Mouse (Mus musculus) hindbrain, embryonic 10.5 days (tissue): ENCODE results near the gene Klf16. TPM values are rescaled to one million over a fixed set of nuclear protein-coding genes. Genes with fewer than 3 reads are reported as not detected.
A peak's percentile ranks its signal among the peaks of the same experiment; 100 is the strongest.

Experiments used
- DNase-seq: peaks from one replicate; pipeline ENCODE4 v3.0.0-alpha.2; 2017; ENCODE audit warnings: low spot score
- H3K27ac ChIP-seq: fragments of 300-500 bp; sonication (generic); 2 replicates; pipeline ENCODE4 v1.5.1; 2016; ENCODE audit warnings: mild to moderate bottlenecking, moderate library complexity
- H3K27me3 ChIP-seq: fragments of 300-500 bp; sonication (generic); 2 replicates; pipeline ENCODE4 v1.6.1; 2016; ENCODE audit warnings: mild to moderate bottlenecking; ENCODE audit not compliant: poor library complexity, insufficient read depth, severe bottlenecking
- H3K36me3 ChIP-seq: fragments of 300-500 bp; sonication (generic); 2 replicates; pipeline ENCODE4 v1.6.1; 2016; ENCODE audit warnings: mild to moderate bottlenecking, moderate library complexity
- H3K4me1 ChIP-seq: fragments of 300-500 bp; sonication (generic); replicated peaks from 2 replicates; pipeline ENCODE4 v1.6.1; 2016; ENCODE audit warnings: mild to moderate bottlenecking
- H3K4me3 ChIP-seq: fragments of 300-500 bp; sonication (generic); 2 replicates; pipeline ENCODE4 v1.5.1; 2016; ENCODE audit warnings: mild to moderate bottlenecking, moderate library complexity
- H3K9me3 ChIP-seq: fragments of 300-500 bp; sonication (generic); 2 replicates; pipeline ENCODE4 v1.6.1; 2016; ENCODE audit warnings: mild to moderate bottlenecking, moderate library complexity
- WGBS: fragments of 180-500 bp; shearing (Covaris S2); methylation state at CpG from one replicate; pipeline ENCODE4 v1.1.7; 2016; 5-methylcytosine and 5-hydroxymethylcytosine counted together
- polyA plus RNA-seq: library from polyadenylated mRNA; unstranded; fragments of >200 nt; fragmentation: Nextera tagmentation; extraction: Ambion mirVana; gene quantifications from 2 replicates; pipeline ENCODE4 v1.2.1, GENCODE M21; 2016

Klf16 gene
- polyA plus RNA-seq, 1 experiment from 2014 or later, result 7.3 TPM

GRCm38 (mm10) chr10:80561116-80561944 is 15.8 kb downstream of the Klf16 start, which contains the start of gene Rexo1:
Gene Rexo1, minus strand, starts transcription at chr10:80561560.
- H3K27me3 ChIP-seq, result no peaks in the 10 kb centered on the region
- peaks cover 54% of the 10 kb centered on the region for H3K4me1 ChIP-seq
- under 1% methylated on average over 72 of the region's 72 CpGs for WGBS
- no peaks in the 10 kb centered on the region for H3K9me3 ChIP-seq
- DNase-seq, result peak; percentile 94
- peak within 1 kb of the TSS; percentile 83 for H3K4me3 ChIP-seq
- peak within 1 kb of the TSS; percentile 99 for H3K27ac ChIP-seq
- H3K36me3 ChIP-seq, result no peaks in the 10 kb centered on the region; the same call in 1 of the 2 replicates

GRCm38 (mm10) chr10:80560621-80561020 is 16.5 kb downstream of the Klf16 start:
- Histone ChIP-seq H3K27me3 (no peaks in the 10 kb centered on the region), H3K4me1 (peaks cover 48% of the 10 kb centered on the region), H3K36me3 (no peaks in the 10 kb centered on the region; the same call in 1 of the 2 replicates), H3K27ac (peak overlapping the region; percentile 99), H3K4me3 (peak overlapping the region; percentile 83), H3K9me3 (no peaks in the 10 kb centered on the region)
- WGBS, result 2% methylated on average over 13 of the region's 13 CpGs
- DNase-seq, result no peak

GRCm38 (mm10) chr10:80559431-80559830 is 17.7 kb downstream of the Klf16 start:
- 92% methylated on average over 7 of the region's 7 CpGs for WGBS
- Histone ChIP-seq H3K9me3 (no peaks in the 10 kb centered on the region), H3K27ac (no peak overlapping the region), H3K4me1 (peaks cover 48% of the 10 kb centered on the region), H3K4me3 (peak overlapping the region; percentile 26; the same call in 1 of the 2 replicates), H3K27me3 (no peaks in the 10 kb centered on the region), H3K36me3 (peaks cover 2% of the 10 kb centered on the region; the same call in 1 of the 2 replicates)
- no peak for DNase-seq

DNA sequence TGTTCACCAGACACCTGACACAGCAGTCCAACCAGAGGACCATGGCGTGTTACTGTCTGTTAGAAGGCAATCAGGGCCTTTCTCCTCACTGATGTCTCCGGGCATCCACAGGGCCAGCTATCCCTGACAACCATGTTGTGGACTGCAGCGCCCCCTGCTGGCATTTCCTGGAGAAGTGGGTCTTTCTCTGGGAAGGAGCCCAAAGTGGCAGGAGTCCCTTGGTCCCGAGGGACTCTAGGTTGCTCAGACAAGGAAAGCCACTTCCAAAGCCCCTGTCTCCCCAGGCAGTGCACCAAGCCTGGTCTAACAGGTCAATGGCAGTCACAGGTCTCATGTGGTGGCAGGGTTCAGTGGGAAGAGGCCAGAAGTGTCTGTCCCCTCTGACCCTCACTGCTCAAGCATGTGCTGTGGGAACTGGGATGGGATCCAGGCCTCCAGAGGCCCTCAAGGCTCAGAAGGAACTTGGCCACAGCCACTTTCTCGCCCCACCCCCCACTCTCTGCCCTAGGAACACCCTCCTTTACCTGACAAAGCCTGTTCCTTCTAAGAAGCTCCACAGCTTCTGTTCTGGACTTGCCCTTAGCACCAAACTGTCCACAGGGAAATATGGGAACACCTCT is 19.7 kb downstream of the Klf16 start:
- WGBS, result 38% methylated on average over 5 of the region's 5 CpGs
- Histone ChIP-seq H3K4me3 (0 out of 2 replicates have a peak overlapping the region, but pooled peaks have one; percentile 1), H3K9me3 (no peaks in the 10 kb centered on the region), H3K36me3 (peaks cover 3% of the 10 kb centered on the region; the same call in 1 of the 2 replicates), H3K4me1 (peaks cover 52% of the 10 kb centered on the region), H3K27ac (no peak overlapping the region), H3K27me3 (no peaks in the 10 kb centered on the region)
- peak; percentile 77 for DNase-seq

DNA sequence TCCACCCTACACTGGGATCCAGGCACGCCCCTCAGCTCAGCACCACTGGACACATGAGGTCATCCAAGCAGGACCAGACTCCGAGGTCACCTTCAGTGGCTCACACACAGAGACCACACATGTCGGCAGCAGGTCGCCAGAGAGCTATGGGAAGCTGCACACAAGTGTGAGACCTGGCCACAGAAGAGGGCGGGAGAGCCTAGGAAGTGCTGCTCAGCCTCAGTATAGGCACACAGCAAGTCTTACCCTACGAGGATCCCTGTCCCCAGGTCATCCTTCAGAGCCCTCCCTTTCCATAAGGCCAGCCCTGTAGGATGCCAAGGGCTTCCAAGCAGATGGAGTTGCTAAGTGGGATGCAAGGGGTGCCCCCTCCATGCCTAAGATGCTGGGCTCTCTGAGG is 23.1 kb downstream of the Klf16 start:
- Histone ChIP-seq H3K4me1 (peaks cover 28% of the 10 kb centered on the region), H3K9me3 (no peaks in the 10 kb centered on the region), H3K4me3 (no peak overlapping the region), H3K36me3 (peaks cover 23% of the 10 kb centered on the region), H3K27me3 (no peaks in the 10 kb centered on the region), H3K27ac (peak overlapping the region; percentile 12; the same call in 1 of the 2 replicates)
- DNase-seq, result no peak
- 87% methylated on average over 6 of the region's 6 CpGs for WGBS

DNA sequence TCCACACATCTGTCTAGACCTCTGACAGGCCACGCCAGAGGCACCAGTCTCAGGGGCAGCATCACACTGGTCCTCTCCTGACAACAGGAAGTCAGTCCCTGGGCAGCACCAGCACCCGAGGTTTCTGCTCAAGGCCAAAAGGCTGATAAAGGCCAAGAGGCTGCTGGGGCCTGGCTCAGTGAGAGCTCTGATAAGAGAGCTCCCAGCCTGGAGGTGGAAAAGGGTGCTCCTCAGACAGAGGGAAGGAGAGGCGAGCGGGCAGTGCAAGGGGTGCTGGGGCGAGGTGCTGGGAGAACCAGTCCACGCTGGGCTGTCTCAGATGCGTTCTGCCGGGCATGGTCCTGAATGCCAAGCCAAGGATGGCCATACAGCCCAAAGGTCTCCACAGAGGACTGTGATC is 23.5 kb downstream of the Klf16 start:
- peaks cover 28% of the 10 kb centered on the region for H3K36me3 ChIP-seq
- H3K27me3 ChIP-seq, result no peaks in the 10 kb centered on the region
- WGBS, result 92% methylated on average over 8 of the region's 8 CpGs
- peaks cover 30% of the 10 kb centered on the region for H3K4me1 ChIP-seq
- H3K4me3 ChIP-seq, result no peak overlapping the region
- no peaks in the 10 kb centered on the region for H3K9me3 ChIP-seq
- no peak for DNase-seq
- H3K27ac ChIP-seq, result peak overlapping the region; percentile 54; the same call in 1 of the 2 replicates

DNA sequence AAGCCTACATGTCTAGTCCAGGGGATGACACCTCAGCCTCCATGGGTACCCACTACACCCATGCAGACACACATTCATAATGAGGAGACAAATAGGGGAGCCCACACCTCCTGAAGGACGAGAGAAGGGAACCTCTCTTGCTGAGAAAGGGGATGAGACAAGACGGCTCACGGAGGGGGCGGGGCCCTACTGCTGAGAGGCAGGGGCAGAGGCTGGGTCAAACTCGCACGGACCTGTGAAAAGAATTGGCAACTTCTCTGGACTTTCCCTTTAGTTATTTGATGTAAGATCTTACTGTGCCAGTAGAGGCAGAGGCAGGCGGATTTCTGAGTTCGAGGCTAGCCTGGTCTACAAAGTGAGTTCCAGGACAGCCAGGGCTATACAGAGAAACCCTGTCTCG is 24.8 kb downstream of the Klf16 start:
- Histone ChIP-seq H3K27me3 (no peaks in the 10 kb centered on the region), H3K27ac (no peak overlapping the region), H3K4me3 (no peak overlapping the region), H3K4me1 (peaks cover 21% of the 10 kb centered on the region), H3K9me3 (no peaks in the 10 kb centered on the region), H3K36me3 (peaks cover 40% of the 10 kb centered on the region)
- no peak for DNase-seq
- 64% methylated on average over 9 of the region's 9 CpGs for WGBS

- no peak for DNase-seq
- no peak overlapping the region for H3K4me3 ChIP-seq
- H3K27me3 ChIP-seq, result no peaks in the 10 kb centered on the region
- H3K9me3 ChIP-seq, result no peaks in the 10 kb centered on the region
- no peak overlapping the region for H3K27ac ChIP-seq
- peaks cover 13% of the 10 kb centered on the region for H3K4me1 ChIP-seq
- WGBS, result 91% methylated on average over 21 of the region's 21 CpGs
- peaks cover 67% of the 10 kb centered on the region for H3K36me3 ChIP-seq
These were observed 27.8 kb downstream of the Klf16 start for GRCm38 (mm10) chr10:80549279-80549678.

DNA sequence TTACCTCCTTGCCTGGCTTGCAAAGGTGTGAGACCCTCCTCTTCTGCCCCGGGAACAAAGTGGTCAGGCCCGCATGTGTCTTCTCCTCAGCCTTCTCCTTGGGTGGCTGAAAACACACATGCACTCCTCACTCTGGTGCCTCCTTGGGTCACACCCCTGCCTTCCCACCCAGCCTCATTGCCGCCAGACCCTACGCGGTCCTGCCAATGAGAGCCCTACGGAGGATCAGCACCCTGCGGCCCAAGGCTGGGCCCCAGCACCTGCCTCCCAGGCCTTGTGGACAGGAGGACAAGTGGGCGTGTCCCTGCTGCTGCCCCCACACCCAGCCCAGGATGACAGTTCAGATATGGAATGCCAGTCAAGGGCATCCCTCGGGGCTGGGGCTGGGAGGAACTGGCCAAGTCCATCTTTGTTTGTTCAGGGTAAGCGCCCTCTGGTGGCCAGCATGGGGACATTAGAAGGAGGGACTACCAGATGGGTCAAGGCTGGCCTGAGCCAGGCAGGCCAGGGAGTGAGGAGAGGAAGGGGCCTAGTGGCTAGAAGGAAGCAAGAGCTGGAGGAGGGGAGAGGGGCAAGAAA is 28.6 kb downstream of the Klf16 start:
- peaks cover 8% of the 10 kb centered on the region for H3K4me1 ChIP-seq
- no peak overlapping the region; the same call in 1 of the 2 replicates for H3K4me3 ChIP-seq
- H3K36me3 ChIP-seq, result peaks cover 75% of the 10 kb centered on the region
- H3K27ac ChIP-seq, result peak overlapping the region; percentile 62; the same call in 1 of the 2 replicates
- WGBS, result 75% methylated on average over 10 of the region's 10 CpGs
- H3K27me3 ChIP-seq, result no peaks in the 10 kb centered on the region
- DNase-seq, result peak; percentile 75
- no peaks in the 10 kb centered on the region for H3K9me3 ChIP-seq

DNA sequence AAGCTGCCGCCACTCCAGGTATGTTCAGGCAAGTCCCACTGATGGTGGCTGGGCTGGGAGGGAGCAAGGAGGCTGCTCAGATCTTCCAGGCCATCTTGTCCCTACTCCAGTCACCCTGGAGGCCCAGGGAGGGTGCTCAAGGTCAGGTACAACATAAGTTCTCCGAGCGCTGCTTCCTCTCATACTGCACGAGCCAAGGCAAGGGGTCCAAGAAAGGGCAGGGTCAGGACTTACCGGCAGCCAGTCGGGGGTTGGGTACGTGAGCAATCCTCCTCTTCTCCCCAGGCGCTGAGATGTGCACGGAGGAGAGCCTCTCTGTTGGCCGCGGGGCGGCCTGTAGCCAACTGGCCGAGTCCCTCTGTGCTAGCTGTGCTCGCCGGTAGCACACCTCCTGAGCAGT is 29.6 kb downstream of the Klf16 start:
- no peak for DNase-seq
- WGBS, result 92% methylated on average over 15 of the region's 15 CpGs
- no peaks in the 10 kb centered on the region for H3K9me3 ChIP-seq
- peak overlapping the region; percentile 29; the same call in 1 of the 2 replicates for H3K27ac ChIP-seq
- no peak overlapping the region for H3K4me3 ChIP-seq
- H3K27me3 ChIP-seq, result no peaks in the 10 kb centered on the region
- H3K36me3 ChIP-seq, result peaks cover 85% of the 10 kb centered on the region
- H3K4me1 ChIP-seq, result peaks cover 8% of the 10 kb centered on the region

DNA sequence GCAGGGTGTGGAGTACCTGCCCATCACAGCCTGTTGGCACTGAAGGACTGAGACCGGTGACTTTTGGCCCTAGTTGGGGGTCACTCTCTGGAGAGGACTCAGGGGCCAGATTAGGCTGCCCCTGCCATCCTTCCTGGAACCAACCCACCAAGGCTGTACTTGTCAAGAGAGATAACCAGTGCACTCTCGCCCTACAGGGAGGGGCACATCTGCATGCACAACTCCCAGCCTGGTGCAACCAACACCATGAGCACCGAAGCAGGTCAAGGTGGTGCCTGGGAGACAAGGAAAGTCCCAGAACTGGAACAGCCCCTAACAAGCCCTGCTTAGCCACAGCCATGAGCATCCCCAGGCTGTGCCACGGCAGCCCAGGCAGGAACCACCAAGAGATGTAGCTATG is 30.2 kb downstream of the Klf16 start:
- DNase-seq, result no peak
- 95% methylated on average over 4 of the region's 4 CpGs for WGBS
- no peak overlapping the region for H3K27ac ChIP-seq
- H3K9me3 ChIP-seq, result no peaks in the 10 kb centered on the region
- H3K36me3 ChIP-seq, result peaks cover 91% of the 10 kb centered on the region
- no peak overlapping the region for H3K4me3 ChIP-seq
- peaks cover 8% of the 10 kb centered on the region for H3K4me1 ChIP-seq
- H3K27me3 ChIP-seq, result no peaks in the 10 kb centered on the region

DNA sequence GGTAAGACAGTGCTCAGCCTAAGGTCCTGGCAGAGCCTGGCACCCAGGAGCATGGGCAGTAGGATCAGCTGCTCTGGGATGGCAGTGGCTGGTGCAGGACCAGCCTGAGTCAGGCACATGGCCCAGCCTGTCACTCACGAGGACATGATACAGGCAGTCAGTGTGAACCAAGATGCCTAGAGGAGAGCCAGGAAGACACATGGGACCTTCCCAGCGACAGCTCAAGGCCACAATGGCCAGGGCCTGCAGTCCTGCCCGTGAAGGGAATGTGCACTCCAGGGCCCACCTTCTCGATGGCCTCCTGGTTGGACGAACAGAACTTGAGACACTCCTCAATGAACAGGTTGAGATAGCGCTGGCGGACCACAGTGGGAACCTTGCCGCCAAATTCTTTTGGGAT is 31.5 kb downstream of the Klf16 start:
- 91% methylated on average over 8 of the region's 8 CpGs for WGBS

More for the DNA sequence above, 31.5 kb downstream of the Klf16 start:
- Histone ChIP-seq H3K36me3 (peaks cover 98% of the 10 kb centered on the region), H3K9me3 (no peaks in the 10 kb centered on the region), H3K27ac (no peak overlapping the region), H3K4me1 (peaks cover 8% of the 10 kb centered on the region), H3K27me3 (no peaks in the 10 kb centered on the region), H3K4me3 (no peak overlapping the region)
- DNase-seq, result no peak
